Mouse (Mus musculus): ENCODE results near the gene Slc25a44. TPM values are rescaled to one million over a fixed set of nuclear protein-coding genes. Genes with fewer than 3 reads are reported as not detected.
A peak's percentile ranks its signal among the peaks of the same experiment; 100 is the strongest.
"Not testable (repeated sequence)": the region's sequence is repeated elsewhere in the genome, so short reads cannot be mapped to it uniquely, and the experiment has no call there.

Slc25a44 gene
- total RNA-seq, 2 experiments from 2014 or later = 60.3 to 62.5 TPM

GRCm38 (mm10) chr3:88425330-88425689, 371 bp upstream of the Slc25a44 start:
- intact Hi-C loops (cut with DNase I) = no loop called here
- DNase-seq (ENCODE audit: extremely low spot score in 1 of 2, low spot score in 2 of 2) = no peak

- DNase-seq (ENCODE audit: extremely low spot score in 1 of 2, low spot score in 2 of 2) = no peak
- intact Hi-C loops (cut with DNase I) = no loop called here
Observed at GRCm38 (mm10) chr3:88422020-88422720, 2.8 kb downstream of the Slc25a44 start.

- intact Hi-C loops (cut with DNase I) = no loop called here
- no peak for DNase-seq (ENCODE audit: extremely low spot score in 1 of 2, low spot score in 2 of 2)
Observed at GRCm38 (mm10) chr3:88420771-88421170, 4.2 kb downstream of the Slc25a44 start.

GRCm38 (mm10) chr3:88418016-88418415, 6.9 kb downstream of the Slc25a44 start:
- intact Hi-C loops (cut with DNase I) = no loop called here
- no peak for DNase-seq (ENCODE audit: extremely low spot score in 1 of 2, low spot score in 2 of 2)

GRCm38 (mm10) chr3:88415668-88416067, 9.3 kb downstream of the Slc25a44 start:
- DNase-seq (ENCODE audit: extremely low spot score in 1 of 2, low spot score in 2 of 2) = no peak
- intact Hi-C loops (cut with DNase I) = no loop called here

GRCm38 (mm10) chr3:88412636-88413035, 12.3 kb downstream of the Slc25a44 start:
- no peak for DNase-seq (ENCODE audit: extremely low spot score in 1 of 2, low spot score in 2 of 2)
- intact Hi-C loops (cut with DNase I) = no loop called here

- intact Hi-C loops (cut with DNase I) = no loop called here
- no peak for DNase-seq (ENCODE audit: extremely low spot score in 1 of 2, low spot score in 2 of 2)
Observed at GRCm38 (mm10) chr3:88411681-88412080, 13.3 kb downstream of the Slc25a44 start.

GRCm38 (mm10) chr3:88410645-88411031, 14.3 kb downstream of the Slc25a44 start:
- intact Hi-C loops (cut with DNase I) = no loop called here
- DNase-seq (ENCODE audit: extremely low spot score in 1 of 2, low spot score in 2 of 2) = no peak

GRCm38 (mm10) chr3:88409741-88410644, 14.9 kb downstream of the Slc25a44 start, which contains the start of gene Pmf1:
Pmf1 (minus strand) TSS chr3:88410331.
- intact Hi-C loops (cut with DNase I) = no loop called here
- DNase-seq (ENCODE audit: extremely low spot score in 1 of 2, low spot score in 2 of 2) = peak; percentile 82 to 96

- intact Hi-C loops (cut with DNase I) = no loop called here
- no peak for DNase-seq (ENCODE audit: extremely low spot score in 1 of 2, low spot score in 2 of 2)
Observed at GRCm38 (mm10) chr3:88408953-88409352, 16.0 kb downstream of the Slc25a44 start.

- intact Hi-C loops (cut with DNase I) = loop anchor here (2.0 kb wide), 2 partner anchors 59 to 119 kb away; no protein-coding TSS in a partner anchor
- DNase-seq (ENCODE audit: extremely low spot score in 1 of 2, low spot score in 2 of 2) = no peak
Observed at GRCm38 (mm10) chr3:88407529-88407928, 17.4 kb downstream of the Slc25a44 start.

GRCm38 (mm10) chr3:88407090-88407489, 17.8 kb downstream of the Slc25a44 start:
- intact Hi-C loops (cut with DNase I) = loop anchor here (2.0 kb wide), 2 partner anchors 60 to 120 kb away; no protein-coding TSS in a partner anchor
- peak; percentile 67 to 75 for DNase-seq (ENCODE audit: extremely low spot score in 1 of 2, low spot score in 2 of 2)

GRCm38 (mm10) chr3:88403522-88404230, 21.3 kb downstream of the Slc25a44 start:
- intact Hi-C loops (cut with DNase I) = no loop called here

GRCm38 (mm10) chr3:88398666-88399065, 26.3 kb downstream of the Slc25a44 start:
- no peak for DNase-seq (ENCODE audit: extremely low spot score in 1 of 2, low spot score in 2 of 2)
- intact Hi-C loops (cut with DNase I) = no loop called here

More at GRCm38 (mm10) chr3:88403522-88404230, 21.3 kb downstream of the Slc25a44 start:
- no peak for DNase-seq (ENCODE audit: extremely low spot score in 1 of 2, low spot score in 2 of 2)

- DNase-seq (ENCODE audit: extremely low spot score in 1 of 2, low spot score in 2 of 2) = no peak
- intact Hi-C loops (cut with DNase I) = no loop called here
Observed at GRCm38 (mm10) chr3:88395742-88396141, 29.2 kb downstream of the Slc25a44 start.

- no peak for DNase-seq (ENCODE audit: extremely low spot score in 1 of 2, low spot score in 2 of 2)
- intact Hi-C loops (cut with DNase I) = no loop called here
Observed at GRCm38 (mm10) chr3:88395288-88395687, 29.7 kb downstream of the Slc25a44 start.

- no peak for DNase-seq (ENCODE audit: extremely low spot score in 1 of 2, low spot score in 2 of 2)
- intact Hi-C loops (cut with DNase I) = no loop called here
Observed at GRCm38 (mm10) chr3:88393776-88394375, 31.1 kb downstream of the Slc25a44 start.

- DNase-seq (ENCODE audit: extremely low spot score in 1 of 2, low spot score in 2 of 2) = no peak
- intact Hi-C loops (cut with DNase I) = no loop called here
Observed at GRCm38 (mm10) chr3:88384364-88384763, 40.6 kb downstream of the Slc25a44 start, which contains the start of gene Bglap. Bglap (minus strand) TSS chr3:88384464.

- DNase-seq (ENCODE audit: extremely low spot score in 1 of 2, low spot score in 2 of 2); intact Hi-C loops (cut with DNase I): not testable (repeated sequence)
Observed at GRCm38 (mm10) chr3:88382383-88382782, 42.6 kb downstream of the Slc25a44 start.

Data from left cerebral cortex, postnatal 10 days (tissue).